Mouse (Mus musculus): ENCODE data around the gene Schip1. TPM values are rescaled to one million over a fixed set of nuclear protein-coding genes. Genes with fewer than 3 reads are reported as not detected.

The Schip1 gene
- polyA plus RNA-seq, 1 experiment from 2014 or later = 43.8 TPM

GRCm38 (mm10) chr3:68656607-68657352, 592.2 kb downstream of the Schip1 start:
- H3K9me3 ChIP-seq (ENCODE audit: low read depth, low read length) = no peaks in the 10 kb centered on the region

DNA sequence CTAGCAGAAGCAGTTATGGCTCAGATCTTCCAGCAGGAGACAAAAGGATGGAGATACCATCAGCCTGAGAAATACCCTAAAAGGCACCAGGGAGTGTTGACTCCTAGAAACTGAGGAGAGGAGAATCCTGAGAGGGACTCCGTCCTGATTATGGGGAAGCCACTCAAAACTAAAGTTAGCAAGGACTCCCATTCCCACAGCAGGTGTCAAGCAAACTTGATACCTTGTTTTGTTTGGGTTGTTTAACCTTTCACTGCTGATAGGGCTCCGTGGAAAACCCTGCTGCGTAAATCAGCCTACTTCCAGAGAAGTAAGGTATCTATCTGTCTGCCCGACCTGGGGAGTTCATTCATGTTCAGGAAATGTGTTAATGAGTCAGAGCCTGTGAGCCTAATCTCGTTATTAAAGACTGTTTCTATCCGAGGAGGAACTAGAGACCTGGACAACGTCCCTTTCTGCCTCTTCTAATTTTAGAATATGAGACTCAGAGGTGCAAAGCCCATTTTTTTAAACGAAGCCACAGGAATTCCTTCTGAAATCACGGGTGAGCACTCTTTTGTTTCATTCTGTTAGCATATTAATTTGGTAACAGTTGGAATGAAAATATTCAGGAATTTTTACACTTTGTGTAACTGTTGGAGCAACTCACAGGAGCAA, 593.1 kb downstream of the Schip1 start:
- no peak for TF ChIP-seq CTCF (IDR thresholded peaks at IDR 0.05; ENCODE audit: low read depth)
- no peaks in the 10 kb centered on the region for H3K9me3 ChIP-seq (ENCODE audit: low read depth, low read length)
- DNase-seq = no peak
- no peak overlapping the region for H3K4me2 ChIP-seq
- no peak overlapping the region for H3K4me3 ChIP-seq (ENCODE audit: low read depth, low read length)
- H3K4me1 ChIP-seq (ENCODE audit: insufficient read depth) = no peaks in the 10 kb centered on the region
- H3K9ac ChIP-seq = no peak overlapping the region
- H3K27ac ChIP-seq (ENCODE audit: low read depth) = no peak overlapping the region
- 32% methylated on average over 9 of the region's 9 CpGs for WGBS
- no peaks in the 10 kb centered on the region for H3K27me3 ChIP-seq (ENCODE audit: insufficient read depth, low read length)
- no peak for ATAC-seq (ENCODE audit: insufficient read depth)
- H3K36me3 ChIP-seq (ENCODE audit: insufficient read depth) = no peaks in the 10 kb centered on the region

More at GRCm38 (mm10) chr3:68656607-68657352, 592.2 kb downstream of the Schip1 start:
- TF ChIP-seq CTCF (IDR thresholded peaks at IDR 0.05; ENCODE audit: low read depth) = no peak
- WGBS = 71% methylated on average over 4 of the region's 4 CpGs
- Histone ChIP-seq H3K4me2 (no peak overlapping the region), H3K27me3 (ENCODE audit: insufficient read depth, low read length) (no peaks in the 10 kb centered on the region), H3K27ac (ENCODE audit: low read depth) (no peak overlapping the region), H3K4me3 (ENCODE audit: low read depth, low read length) (no peak overlapping the region), H3K9ac (no peak overlapping the region), H3K4me1 (ENCODE audit: insufficient read depth) (no peaks in the 10 kb centered on the region), H3K36me3 (ENCODE audit: insufficient read depth) (no peaks in the 10 kb centered on the region)
- DNase-seq (no peak), ATAC-seq (ENCODE audit: insufficient read depth) (no peak)

GRCm38 (mm10) chr3:68659996-68660395, 595.4 kb downstream of the Schip1 start:
- H3K4me1 ChIP-seq (ENCODE audit: insufficient read depth) = no peaks in the 10 kb centered on the region
- no peak overlapping the region for H3K4me2 ChIP-seq
- DNase-seq = no peak
- H3K27me3 ChIP-seq (ENCODE audit: insufficient read depth, low read length) = no peaks in the 10 kb centered on the region
- ATAC-seq (ENCODE audit: insufficient read depth) = no peak
- no peaks in the 10 kb centered on the region for H3K9me3 ChIP-seq (ENCODE audit: low read depth, low read length)
- no peak overlapping the region for H3K27ac ChIP-seq (ENCODE audit: low read depth)
- WGBS = 90% methylated on average over 6 of the region's 6 CpGs
- TF ChIP-seq CTCF (IDR thresholded peaks at IDR 0.05; ENCODE audit: low read depth) = no peak
- no peak overlapping the region for H3K9ac ChIP-seq
- no peaks in the 10 kb centered on the region for H3K36me3 ChIP-seq (ENCODE audit: insufficient read depth)
- H3K4me3 ChIP-seq (ENCODE audit: low read depth, low read length) = no peak overlapping the region

DNA sequence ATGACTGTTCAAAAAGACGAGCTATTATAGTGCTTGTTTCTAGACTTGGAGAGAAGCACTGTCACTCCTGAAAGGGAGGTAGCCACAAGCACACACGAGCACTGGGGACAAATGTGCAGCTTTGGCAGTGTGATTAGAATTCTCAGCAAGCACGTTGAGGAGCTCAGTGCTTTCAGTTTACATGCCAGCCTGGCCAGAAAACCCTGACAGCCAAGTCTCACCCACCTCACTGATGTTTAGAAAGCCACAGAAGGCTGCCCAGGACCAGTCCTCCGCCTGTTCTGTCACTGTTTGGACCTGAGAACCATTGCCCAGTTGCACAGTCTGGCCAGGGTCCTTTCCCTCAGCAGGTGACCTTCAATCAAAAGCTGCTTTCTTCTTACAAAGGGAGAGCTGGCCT, 595.9 kb downstream of the Schip1 start:
- no peak overlapping the region for H3K4me3 ChIP-seq (ENCODE audit: low read depth, low read length)
- no peak overlapping the region for H3K27ac ChIP-seq (ENCODE audit: low read depth)
- no peaks in the 10 kb centered on the region for H3K9me3 ChIP-seq (ENCODE audit: low read depth, low read length)
- DNase-seq (no peak), ATAC-seq (ENCODE audit: insufficient read depth) (no peak)
- TF ChIP-seq CTCF (IDR thresholded peaks at IDR 0.05; ENCODE audit: low read depth) = no peak
- H3K4me1 ChIP-seq (ENCODE audit: insufficient read depth) = no peaks in the 10 kb centered on the region
- H3K36me3 ChIP-seq (ENCODE audit: insufficient read depth) = no peaks in the 10 kb centered on the region
- no peak overlapping the region for H3K4me2 ChIP-seq
- WGBS = 51% methylated on average over 4 of the region's 4 CpGs
- no peak overlapping the region for H3K9ac ChIP-seq
- H3K27me3 ChIP-seq (ENCODE audit: insufficient read depth, low read length) = no peaks in the 10 kb centered on the region

GRCm38 (mm10) chr3:68662386-68662785, 597.8 kb downstream of the Schip1 start:
- ATAC-seq (ENCODE audit: insufficient read depth) (no peak), DNase-seq (no peak)
- Histone ChIP-seq H3K9me3 (ENCODE audit: low read depth, low read length) (no peaks in the 10 kb centered on the region), H3K4me1 (ENCODE audit: insufficient read depth) (no peaks in the 10 kb centered on the region), H3K27me3 (ENCODE audit: insufficient read depth, low read length) (no peaks in the 10 kb centered on the region), H3K27ac (ENCODE audit: low read depth) (no peak overlapping the region), H3K4me3 (ENCODE audit: low read depth, low read length) (no peak overlapping the region), H3K36me3 (ENCODE audit: insufficient read depth) (no peaks in the 10 kb centered on the region), H3K4me2 (no peak overlapping the region), H3K9ac (no peak overlapping the region)
- WGBS = 65% methylated on average over 5 of the region's 5 CpGs
- no peak for TF ChIP-seq CTCF (IDR thresholded peaks at IDR 0.05; ENCODE audit: low read depth)

- H3K9me3 ChIP-seq (ENCODE audit: low read depth, low read length) = no peaks in the 10 kb centered on the region
- no peak overlapping the region for H3K9ac ChIP-seq
- no peak for TF ChIP-seq CTCF (IDR thresholded peaks at IDR 0.05; ENCODE audit: low read depth)
- H3K27ac ChIP-seq (ENCODE audit: low read depth) = no peak overlapping the region
- H3K27me3 ChIP-seq (ENCODE audit: insufficient read depth, low read length) = no peaks in the 10 kb centered on the region
- no peak overlapping the region for H3K4me2 ChIP-seq
- ATAC-seq (ENCODE audit: insufficient read depth) (no peak), DNase-seq (no peak)
- WGBS = 86% methylated on average over 6 of the region's 6 CpGs
- H3K4me3 ChIP-seq (ENCODE audit: low read depth, low read length) = no peak overlapping the region
- H3K4me1 ChIP-seq (ENCODE audit: insufficient read depth) = no peaks in the 10 kb centered on the region
- no peaks in the 10 kb centered on the region for H3K36me3 ChIP-seq (ENCODE audit: insufficient read depth)
Observed at GRCm38 (mm10) chr3:68664337-68664736, 599.7 kb downstream of the Schip1 start.

DNA sequence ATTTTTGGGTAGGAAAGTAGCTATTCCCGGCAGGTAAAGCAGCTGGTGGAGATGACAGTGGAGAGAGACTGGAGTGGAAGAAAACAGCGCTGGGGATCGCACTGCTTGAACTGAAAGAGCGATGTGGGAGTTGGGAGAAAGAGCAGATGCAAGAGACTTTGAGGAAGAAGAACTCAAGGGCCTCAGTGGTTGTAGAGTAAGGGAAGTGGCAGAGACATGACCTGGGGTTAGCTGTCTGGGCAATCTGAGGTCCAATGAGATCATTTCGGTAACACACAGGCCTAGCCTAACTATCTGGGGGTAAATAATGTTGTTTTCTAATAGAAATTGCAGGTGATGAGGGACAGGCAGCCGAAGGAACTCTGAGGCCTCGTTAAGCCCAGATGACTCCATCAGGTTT, 601.8 kb downstream of the Schip1 start:
- 87% methylated on average over 7 of the region's 7 CpGs for WGBS
- Histone ChIP-seq H3K4me2 (no peak overlapping the region), H3K36me3 (ENCODE audit: insufficient read depth) (no peaks in the 10 kb centered on the region), H3K27me3 (ENCODE audit: insufficient read depth, low read length) (no peaks in the 10 kb centered on the region), H3K9ac (no peak overlapping the region), H3K9me3 (ENCODE audit: low read depth, low read length) (no peaks in the 10 kb centered on the region), H3K27ac (ENCODE audit: low read depth) (no peak overlapping the region), H3K4me3 (ENCODE audit: low read depth, low read length) (no peak overlapping the region), H3K4me1 (ENCODE audit: insufficient read depth) (no peaks in the 10 kb centered on the region)
- TF ChIP-seq CTCF (IDR thresholded peaks at IDR 0.05; ENCODE audit: low read depth) = no peak
- ATAC-seq (ENCODE audit: insufficient read depth) = no peak
- no peak for DNase-seq

All from lung, embryonic 14.5 days (tissue).